Mouse (Mus musculus) kidney, postnatal 0 days (tissue): ENCODE results near the gene Gm20532. TPM values are rescaled to one million over a fixed set of nuclear protein-coding genes. Genes with fewer than 3 reads are reported as not detected.
A peak's percentile ranks its signal among the peaks of the same experiment; 100 is the strongest.

Source experiments
- ATAC-seq: fragments of 200-750 bp; cut with Nextera tagmentation; replicated peaks from 2 replicates; pipeline ENCODE4 v1.8.0; 2017; ENCODE audit warnings: low read depth, moderate number of reproducible peaks, moderate TSS enrichment, moderate library complexity; ENCODE audit not compliant: low FRiP score
- DNase-seq: peaks from one replicate; pipeline ENCODE4 v3.0.0-alpha.2; 2016; ENCODE audit warnings: low spot score
- H3K27ac ChIP-seq: fragments of 300-500 bp; sonication (generic); 2 replicates; pipeline ENCODE4 v1.5.1; 2014; ENCODE audit warnings: mild to moderate bottlenecking
- H3K27me3 ChIP-seq: fragments of 300-500 bp; sonication (generic); 2 replicates; pipeline ENCODE4 v1.6.1; 2014; ENCODE audit warnings: low read length, mixed read lengths; ENCODE audit not compliant: insufficient read depth
- H3K36me3 ChIP-seq: fragments of 300-500 bp; sonication (generic); 2 replicates; pipeline ENCODE4 v1.6.1; 2014; ENCODE audit warnings: low read length, mixed read lengths; ENCODE audit not compliant: insufficient read depth
- H3K4me1 ChIP-seq: fragments of 300-500 bp; sonication (generic); replicated peaks from 2 replicates; pipeline ENCODE4 v1.6.1; 2014; ENCODE audit warnings: antibody characterized with exemption, low read length, mixed read lengths; ENCODE audit not compliant: insufficient read depth
- H3K4me2 ChIP-seq: fragments of 300-500 bp; sonication (generic); 2 replicates; pipeline ENCODE4 v1.6.1; 2014; ENCODE audit warnings: mild to moderate bottlenecking, low read length, moderate library complexity, mixed read lengths
- H3K4me3 ChIP-seq: fragments of 300-500 bp; sonication (generic); replicated peaks from 2 replicates; pipeline ENCODE4 v1.5.1; 2014; ENCODE audit warnings: low read depth, low read length
- H3K9ac ChIP-seq: fragments of 300-500 bp; sonication (generic); 2 replicates; pipeline ENCODE4 v1.6.1; 2014; ENCODE audit warnings: low read depth, low read length
- H3K9me3 ChIP-seq: fragments of 300-500 bp; sonication (generic); replicated peaks from 2 replicates; pipeline ENCODE4 v1.6.1; 2016; ENCODE audit warnings: low read length, inconsistent platforms, mixed read lengths
- CTCF ChIP-seq: IDR thresholded peaks from 2 replicates; pipeline ENCODE4 v1.5.1; 2016; ENCODE audit warnings: antibody characterized with exemption, low read depth, mild to moderate bottlenecking, moderate library complexity
- WGBS: fragments of 180-500 bp; shearing (Covaris S2); extraction: QIAGEN DNeasy Blood & Tissue Kit; methylation state at CpG from one replicate; pipeline ENCODE4 v1.1.7; 2014; 5-methylcytosine and 5-hydroxymethylcytosine counted together
- polyA plus RNA-seq: library from polyadenylated mRNA; unstranded; fragments of >200 nt; fragmentation: Nextera tagmentation; extraction: Ambion mirVana; gene quantifications from 2 replicates; pipeline ENCODE4 v1.2.1, GENCODE M21; 2015

Gene Gm20532
- polyA plus RNA-seq, 1 experiment from 2014 or later = not detected

DNA sequence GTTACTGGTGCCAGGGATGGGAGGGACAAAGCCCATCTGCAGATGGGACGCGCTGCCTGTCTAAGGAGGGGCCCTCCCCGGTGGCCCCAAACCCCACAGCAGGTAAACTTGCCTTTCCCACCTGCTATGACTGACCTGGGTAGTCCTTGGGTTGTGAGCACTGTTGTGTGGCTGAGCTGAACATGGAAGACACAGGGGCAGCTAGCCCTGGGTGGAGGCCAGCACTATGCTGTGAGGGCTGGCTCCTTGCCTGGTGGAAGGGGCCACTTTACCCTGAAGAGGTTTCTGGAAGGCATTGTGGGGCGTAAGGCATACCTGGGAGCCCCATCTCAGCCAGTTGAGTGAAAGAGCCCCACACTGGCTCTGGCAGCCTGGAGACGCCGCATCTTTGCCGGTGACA is 4.5 kb downstream of the Gm20532 start:
- DNase-seq = no peak
- TF ChIP-seq CTCF = no peak
- Histone ChIP-seq H3K4me3 (0 out of 2 replicates have a peak overlapping the region, but pooled peaks have one; percentile 53), H3K9me3 (no peaks in the 10 kb centered on the region), H3K27ac (peak overlapping the region; percentile 10; the same call in 1 of the 2 replicates), H3K36me3 (peaks cover 19% of the 10 kb centered on the region), H3K27me3 (no peaks in the 10 kb centered on the region), H3K9ac (peak overlapping the region; percentile 51), H3K4me2 (peak overlapping the region; percentile 76), H3K4me1 (peaks cover 4% of the 10 kb centered on the region; the same call in 1 of the 2 replicates)
- 83% methylated on average over 7 of the region's 7 CpGs for WGBS
- ATAC-seq = no peak

DNA sequence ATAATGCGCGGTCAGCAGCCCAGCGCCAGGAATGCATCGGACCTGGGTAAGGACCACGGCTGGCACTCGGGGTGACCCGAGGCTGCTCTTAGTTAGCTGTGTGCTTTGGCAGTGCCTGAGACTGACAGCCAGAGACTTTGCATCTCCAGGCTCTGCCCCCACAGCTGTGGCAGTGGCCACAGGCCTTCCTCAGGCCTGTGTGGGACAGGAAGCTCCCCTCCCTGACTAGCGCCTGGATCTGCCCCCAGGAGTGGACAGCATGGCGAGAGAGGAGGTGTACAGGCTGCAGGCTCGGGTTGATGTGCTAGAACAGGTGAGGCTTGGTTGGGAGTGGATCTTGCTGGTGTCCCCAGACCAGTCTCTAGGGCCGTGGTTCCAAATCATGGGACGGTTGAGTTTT is 5.0 kb downstream of the Gm20532 start:
- H3K4me3 ChIP-seq = no peak overlapping the region
- H3K36me3 ChIP-seq = peaks cover 21% of the 10 kb centered on the region
- H3K9me3 ChIP-seq = no peaks in the 10 kb centered on the region
- DNase-seq (no peak), ATAC-seq (no peak)
- no peak overlapping the region; the same call in 1 of the 2 replicates for H3K27ac ChIP-seq
- peak overlapping the region; percentile 51 for H3K9ac ChIP-seq
- peaks cover 4% of the 10 kb centered on the region; the same call in 1 of the 2 replicates for H3K4me1 ChIP-seq
- WGBS = 67% methylated on average over 12 of the region's 12 CpGs
- no peak for TF ChIP-seq CTCF
- peak overlapping the region; percentile 76; the same call in 1 of the 2 replicates for H3K4me2 ChIP-seq
- no peaks in the 10 kb centered on the region for H3K27me3 ChIP-seq

DNA sequence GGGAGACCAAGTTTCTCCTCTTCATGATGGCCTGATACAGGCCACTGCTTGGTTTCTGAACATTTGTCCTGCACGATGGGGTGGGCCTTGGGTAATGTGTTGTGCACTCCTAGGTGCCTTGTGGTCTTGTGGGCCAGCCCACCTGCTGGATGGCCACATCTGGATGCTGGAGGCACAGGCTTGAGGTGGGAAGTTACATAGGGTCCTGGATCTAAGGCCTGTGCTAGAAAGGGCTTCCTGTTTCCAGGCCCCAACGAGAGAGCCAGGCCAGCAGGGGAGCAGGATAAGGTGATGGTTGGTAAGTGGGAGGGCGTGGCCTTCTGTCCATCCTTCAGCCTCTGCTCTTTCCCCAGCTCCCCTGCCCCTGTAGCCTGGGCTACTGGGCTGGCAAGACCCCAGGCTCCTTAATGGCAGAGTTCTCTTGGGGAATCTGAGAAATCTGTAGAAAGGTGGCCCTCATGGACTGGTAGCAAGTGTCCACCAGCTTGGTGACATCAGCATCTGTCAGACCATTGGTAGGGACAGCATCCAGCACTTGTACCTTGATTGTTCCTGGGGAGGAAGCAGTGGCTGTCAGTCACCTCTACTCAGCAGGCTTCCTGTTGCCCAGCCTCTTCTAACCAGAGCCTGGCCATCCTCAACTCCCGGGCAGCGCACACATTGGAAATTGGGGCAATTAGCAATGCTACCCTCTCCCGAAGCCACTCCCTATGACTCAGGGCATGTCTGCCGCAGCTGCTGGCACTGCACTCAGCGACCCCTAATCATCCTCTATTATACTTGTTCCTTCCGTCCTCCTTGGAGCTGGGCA is 7.0 kb downstream of the Gm20532 start:
- Histone ChIP-seq H3K36me3 (peaks cover 24% of the 10 kb centered on the region), H3K9ac (no peak overlapping the region), H3K4me1 (0 out of 2 replicates have a peak, but pooled peaks cover 4% of the 10 kb centered on the region), H3K9me3 (no peaks in the 10 kb centered on the region), H3K4me3 (no peak overlapping the region), H3K27ac (no peak overlapping the region), H3K4me2 (no peak overlapping the region), H3K27me3 (no peaks in the 10 kb centered on the region)
- ATAC-seq (no peak), DNase-seq (no peak)
- no peak for TF ChIP-seq CTCF
- 52% methylated on average over 9 of the region's 9 CpGs for WGBS

DNA sequence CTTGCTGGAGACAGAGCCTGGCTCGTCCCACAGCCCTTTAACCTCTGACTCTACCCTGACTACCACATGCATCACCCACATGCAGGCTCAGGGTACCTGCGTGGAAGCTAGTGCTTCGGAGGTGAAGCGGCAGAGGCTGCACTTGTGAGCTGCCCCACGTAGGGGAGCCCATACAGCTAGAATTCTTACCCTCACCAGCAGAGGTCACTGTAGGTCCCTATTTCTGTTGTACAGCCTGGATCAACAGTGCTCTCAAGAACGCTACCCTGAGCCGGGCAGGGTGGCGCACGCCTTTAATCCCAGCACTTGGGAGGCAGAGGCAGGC is 7.5 kb downstream of the Gm20532 start:
- ATAC-seq (no peak; the same call in 1 of the 2 replicates), DNase-seq (peak; percentile 62)
- Histone ChIP-seq H3K4me2 (no peak overlapping the region), H3K27me3 (no peaks in the 10 kb centered on the region), H3K4me3 (no peak overlapping the region), H3K9ac (no peak overlapping the region), H3K36me3 (peaks cover 24% of the 10 kb centered on the region), H3K27ac (no peak overlapping the region), H3K9me3 (no peaks in the 10 kb centered on the region), H3K4me1 (0 out of 2 replicates have a peak, but pooled peaks cover 4% of the 10 kb centered on the region)
- 63% methylated on average over 9 of the region's 9 CpGs for WGBS
- TF ChIP-seq CTCF = peak; percentile 62

DNA sequence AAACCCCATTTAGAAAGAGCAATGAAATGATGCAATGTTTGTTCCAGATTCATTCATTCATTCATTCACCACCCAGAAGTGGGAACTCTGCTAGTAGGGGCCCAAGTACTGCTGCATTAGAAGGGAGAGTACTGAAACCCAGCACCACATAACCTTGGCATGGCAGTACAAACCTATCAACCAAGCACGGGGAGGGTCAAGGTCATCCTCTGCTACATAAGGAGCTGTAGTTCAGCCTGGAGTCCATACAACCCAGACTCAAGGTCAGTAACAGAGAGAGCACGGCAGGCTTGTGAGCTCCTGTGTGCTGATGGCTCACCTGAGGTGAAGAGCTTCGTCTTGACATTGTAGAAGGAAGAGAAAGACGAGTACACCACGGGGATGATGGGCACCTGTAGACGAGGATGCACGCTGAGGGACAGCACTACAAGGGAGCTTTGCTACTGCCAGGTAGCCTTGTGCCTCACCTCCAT is 8.1 kb downstream of the Gm20532 start:
- no peak overlapping the region for H3K9ac ChIP-seq
- H3K9me3 ChIP-seq = no peaks in the 10 kb centered on the region
- H3K36me3 ChIP-seq = peaks cover 24% of the 10 kb centered on the region
- 78% methylated on average over 7 of the region's 7 CpGs for WGBS
- H3K4me3 ChIP-seq = no peak overlapping the region
- no peaks in the 10 kb centered on the region for H3K27me3 ChIP-seq
- no peak for DNase-seq
- ATAC-seq = no peak
- 0 out of 2 replicates have a peak, but pooled peaks cover 4% of the 10 kb centered on the region for H3K4me1 ChIP-seq
- peak overlapping the region; percentile 77 for H3K27ac ChIP-seq
- TF ChIP-seq CTCF = no peak
- no peak overlapping the region for H3K4me2 ChIP-seq

DNA sequence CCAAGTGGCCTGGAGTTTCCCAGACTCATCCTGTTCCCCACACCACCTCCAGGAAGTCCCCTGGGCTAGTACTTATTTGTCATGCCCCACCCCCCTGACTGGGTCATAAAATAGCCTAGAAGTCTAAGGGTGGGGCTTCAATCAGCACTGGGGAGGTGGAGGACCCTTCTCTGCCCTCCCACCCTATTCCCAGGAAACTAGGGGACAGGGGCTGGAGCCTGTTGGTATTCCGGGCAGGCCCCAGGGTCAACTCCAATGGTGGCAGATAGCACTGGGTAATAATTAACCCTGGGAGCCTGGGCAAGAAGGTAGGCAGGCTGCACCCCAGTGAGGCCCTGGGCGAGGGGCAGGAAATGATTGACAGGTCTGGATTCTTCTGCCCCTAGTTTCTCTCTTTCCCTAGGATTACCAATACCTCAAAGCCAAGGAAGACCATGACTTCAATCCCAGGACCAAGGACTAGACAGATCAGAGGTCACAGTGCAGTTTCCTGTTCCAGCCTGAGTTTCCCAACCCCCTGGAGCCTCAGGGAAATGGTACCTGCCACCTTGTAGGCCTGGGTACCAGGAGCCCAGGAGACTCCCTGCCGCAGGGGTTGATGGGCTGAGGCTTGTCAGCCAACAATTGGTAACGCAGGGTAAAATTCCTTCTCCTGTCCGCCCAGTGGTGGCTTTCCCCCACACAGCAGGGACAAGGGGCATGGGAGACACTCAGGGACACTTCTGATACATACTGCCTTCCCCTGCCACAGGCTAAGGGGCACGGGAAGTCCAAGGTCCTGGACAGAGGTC is 8.7 kb downstream of the Gm20532 start:
- Histone ChIP-seq H3K9ac (peak overlapping the region; percentile 13; the same call in 1 of the 2 replicates), H3K4me2 (no peak overlapping the region), H3K4me3 (no peak overlapping the region), H3K27me3 (no peaks in the 10 kb centered on the region), H3K36me3 (peaks cover 24% of the 10 kb centered on the region), H3K27ac (peak overlapping the region; percentile 77), H3K9me3 (no peaks in the 10 kb centered on the region), H3K4me1 (0 out of 2 replicates have a peak, but pooled peaks cover 5% of the 10 kb centered on the region)
- DNase-seq (peak; percentile 58), ATAC-seq (peak; percentile 64)
- no peak for TF ChIP-seq CTCF
- 54% methylated on average over 6 of the region's 6 CpGs for WGBS
